Mouse (Mus musculus) bone marrow, adult 2 months (tissue): Measurements from ENCODE around the gene Kri1.

ENCODE experiments used
- CTCF ChIP-seq: fragments of 200-500 bp; IDR thresholded peaks from 2 replicates; pipeline ENCODE4 v1.5.1; 2011; ENCODE audit warnings: low read length, control low read depth; ENCODE audit not compliant: control insufficient read depth, insufficient read depth
- POLR2A ChIP-seq: fragments of 200-500 bp; IDR thresholded peaks from 2 replicates; pipeline ENCODE4 v1.6.1; 2011; ENCODE audit warnings: low read depth, mild to moderate bottlenecking, control low read depth, low read length, borderline replicate concordance; ENCODE audit not compliant: control insufficient read depth

GRCm38 (mm10) chr9:21254690-21255089 lies 33.1 kb downstream of the Kri1 start:
- TF ChIP-seq CTCF: no peak
- no peak for TF ChIP-seq POLR2A
